Mouse (Mus musculus): ENCODE measurements around the gene Slc22a4. TPM values are rescaled to one million over a fixed set of nuclear protein-coding genes. Genes with fewer than 3 reads are reported as not detected.

Slc22a4 gene
- 2.0 TPM for polyA plus RNA-seq (2012; fragmentation: generic; extraction: Trizol)

- Histone ChIP-seq H3K4me2 (ENCODE audit: low read depth) (peak within 1 kb of the TSS; percentile 97), H3K4me3 (peak within 1 kb of the TSS; percentile 47), H3ac (ENCODE audit: control insufficient read depth, insufficient read length) (peak within 1 kb of the TSS; percentile 1), H3K36me3 (ENCODE audit: control insufficient read depth, insufficient read depth) (no peaks in the 10 kb centered on the region), H3K79me2 (ENCODE audit: control insufficient read depth, insufficient read depth) (no peaks in the 10 kb centered on the region), H3K27me3 (ENCODE audit: control insufficient read depth, insufficient read depth, insufficient read length) (no peaks in the 10 kb centered on the region)
- no peak for TF ChIP-seq MYOD1 (IDR thresholded peaks at IDR 0.05; ENCODE audit: control insufficient read depth in 1 of 3, insufficient read length in 2 of 3, low read depth in 2 of 3)
- TF ChIP-seq CEBPB (IDR thresholded peaks at IDR 0.05; ENCODE audit: insufficient read depth, poor library complexity, severe bottlenecking) = no peak
- no peak for TF ChIP-seq TCF12 (IDR thresholded peaks at IDR 0.05; ENCODE audit: insufficient read depth, poor library complexity, severe bottlenecking)
- TF ChIP-seq USF1 (IDR thresholded peaks at IDR 0.05; ENCODE audit: low read depth) = peak; percentile 6
- TF ChIP-seq POLR2A (IDR thresholded peaks at IDR 0.05; ENCODE audit: insufficient read length, low read depth) = peak; percentile 81
- TF ChIP-seq MYOG (IDR thresholded peaks at IDR 0.05; ENCODE audit: control insufficient read depth in 1 of 3, insufficient read depth in 1 of 3, insufficient read length in 2 of 3, low read depth in 2 of 3) = peak in 1 of 3 experiments; percentile 2
- no peak for TF ChIP-seq TCF3 (IDR thresholded peaks at IDR 0.05; ENCODE audit: insufficient read length, low read depth)
- TF ChIP-seq MAX (IDR thresholded peaks at IDR 0.05; ENCODE audit: low read depth) = peak; percentile 35
- TF ChIP-seq SRF (IDR thresholded peaks at IDR 0.05; ENCODE audit: control insufficient read depth, insufficient read length, low read depth) = no peak
- no peak for TF ChIP-seq REST (IDR thresholded peaks at IDR 0.05; ENCODE audit: insufficient read depth, insufficient read length)
- TF ChIP-seq E2F4 (IDR thresholded peaks at IDR 0.05; ENCODE audit: insufficient read depth) = no peak
- peak; percentile 80 for TF ChIP-seq POLR2AphosphoS2 (IDR thresholded peaks at IDR 0.05; ENCODE audit: insufficient read length, low read depth)
Observed at GRCm38 (mm10) chr11:54028044-54028951, at the start of gene Slc22a4. Slc22a4 (minus strand) TSS chr11:54028090.

DNA sequence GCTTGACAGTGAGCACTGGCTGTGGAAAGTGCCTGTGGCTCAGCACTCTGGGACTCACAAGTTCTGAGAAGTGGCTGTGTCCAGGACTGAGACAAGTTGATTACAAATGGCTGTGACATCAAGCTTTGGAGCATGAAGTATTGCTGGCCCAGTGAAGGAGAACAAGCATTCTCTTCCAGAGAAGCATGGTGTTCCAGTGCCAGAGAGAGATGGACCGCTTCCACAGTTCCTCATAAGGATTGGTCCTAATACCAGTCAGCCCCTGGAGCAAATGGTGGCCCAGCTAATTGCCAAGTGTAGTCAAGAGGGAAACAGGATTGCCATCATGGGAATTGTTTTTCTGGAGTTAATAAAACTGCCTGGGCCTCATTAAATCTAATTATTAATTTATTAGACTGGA lies 48.2 kb upstream of the Slc22a4 start:
- no peaks in the 10 kb centered on the region for H3K27me3 ChIP-seq (ENCODE audit: control insufficient read depth, insufficient read depth, insufficient read length)
- H3K4me3 ChIP-seq = no peak overlapping the region
- H3K79me2 ChIP-seq (ENCODE audit: control insufficient read depth, insufficient read depth) = no peaks in the 10 kb centered on the region
- no peak for TF ChIP-seq USF1 (IDR thresholded peaks at IDR 0.05; ENCODE audit: low read depth)
- TF ChIP-seq MYOD1 (IDR thresholded peaks at IDR 0.05; ENCODE audit: control insufficient read depth in 1 of 3, insufficient read length in 2 of 3, low read depth in 2 of 3) = no peak
- TF ChIP-seq REST (IDR thresholded peaks at IDR 0.05; ENCODE audit: insufficient read depth, insufficient read length) = no peak
- TF ChIP-seq E2F4 (IDR thresholded peaks at IDR 0.05; ENCODE audit: insufficient read depth) = no peak
- no peak for TF ChIP-seq TCF3 (IDR thresholded peaks at IDR 0.05; ENCODE audit: insufficient read length, low read depth)
- TF ChIP-seq CEBPB (IDR thresholded peaks at IDR 0.05; ENCODE audit: insufficient read depth, poor library complexity, severe bottlenecking) = no peak
- no peak for TF ChIP-seq POLR2AphosphoS2 (IDR thresholded peaks at IDR 0.05; ENCODE audit: insufficient read length, low read depth)
- no peak for TF ChIP-seq MYOG (IDR thresholded peaks at IDR 0.05; ENCODE audit: control insufficient read depth in 1 of 3, insufficient read depth in 1 of 3, insufficient read length in 2 of 3, low read depth in 2 of 3)
- TF ChIP-seq SRF (IDR thresholded peaks at IDR 0.05; ENCODE audit: control insufficient read depth, insufficient read length, low read depth) = no peak
- TF ChIP-seq TCF12 (IDR thresholded peaks at IDR 0.05; ENCODE audit: insufficient read depth, poor library complexity, severe bottlenecking) = no peak
- no peak for TF ChIP-seq MAX (IDR thresholded peaks at IDR 0.05; ENCODE audit: low read depth)
- TF ChIP-seq POLR2A (IDR thresholded peaks at IDR 0.05; ENCODE audit: insufficient read length, low read depth) = no peak
- no peak overlapping the region for H3ac ChIP-seq (ENCODE audit: control insufficient read depth, insufficient read length)
- H3K4me2 ChIP-seq (ENCODE audit: low read depth) = no peak overlapping the region
- no peaks in the 10 kb centered on the region for H3K36me3 ChIP-seq (ENCODE audit: control insufficient read depth, insufficient read depth)

DNA sequence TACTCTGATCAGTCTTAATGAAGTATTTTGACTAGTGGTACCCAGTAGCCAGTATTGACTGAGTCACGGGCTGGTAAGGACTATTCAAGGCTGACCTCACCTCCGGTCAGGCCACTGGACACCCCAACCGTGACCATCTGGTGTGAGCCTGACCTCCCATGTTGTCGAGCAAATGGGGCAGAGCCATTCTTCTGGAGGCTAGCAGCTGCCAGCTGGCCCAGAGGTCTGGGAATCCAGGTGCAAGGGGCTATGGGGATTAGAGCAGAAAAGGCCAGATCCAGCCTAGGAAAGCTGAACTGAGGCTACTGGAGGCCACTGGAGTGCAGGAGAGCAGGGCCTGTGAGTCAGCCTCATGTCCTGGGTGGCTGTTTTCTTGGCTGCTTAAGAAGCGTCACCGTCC lies 47.5 kb upstream of the Slc22a4 start:
- Histone ChIP-seq H3K79me2 (ENCODE audit: control insufficient read depth, insufficient read depth) (no peaks in the 10 kb centered on the region), H3K4me2 (ENCODE audit: low read depth) (no peak overlapping the region), H3K27me3 (ENCODE audit: control insufficient read depth, insufficient read depth, insufficient read length) (no peaks in the 10 kb centered on the region), H3ac (ENCODE audit: control insufficient read depth, insufficient read length) (no peak overlapping the region), H3K4me3 (no peak overlapping the region), H3K36me3 (ENCODE audit: control insufficient read depth, insufficient read depth) (no peaks in the 10 kb centered on the region)
- no peak for TF ChIP-seq CEBPB (IDR thresholded peaks at IDR 0.05; ENCODE audit: insufficient read depth, poor library complexity, severe bottlenecking)
- TF ChIP-seq TCF3 (IDR thresholded peaks at IDR 0.05; ENCODE audit: insufficient read length, low read depth) = peak; percentile 79
- peak in 2 of 3 experiments; percentile 84 to 85 for TF ChIP-seq MYOD1 (IDR thresholded peaks at IDR 0.05; ENCODE audit: control insufficient read depth in 1 of 3, insufficient read length in 2 of 3, low read depth in 2 of 3)
- no peak for TF ChIP-seq POLR2AphosphoS2 (IDR thresholded peaks at IDR 0.05; ENCODE audit: insufficient read length, low read depth)
- peak; percentile 83 for TF ChIP-seq TCF12 (IDR thresholded peaks at IDR 0.05; ENCODE audit: insufficient read depth, poor library complexity, severe bottlenecking)
- TF ChIP-seq MYOG (IDR thresholded peaks at IDR 0.05; ENCODE audit: control insufficient read depth in 1 of 3, insufficient read depth in 1 of 3, insufficient read length in 2 of 3, low read depth in 2 of 3) = peak in 2 of 3 experiments; percentile 76 to 86
- TF ChIP-seq SRF (IDR thresholded peaks at IDR 0.05; ENCODE audit: control insufficient read depth, insufficient read length, low read depth) = no peak
- no peak for TF ChIP-seq MAX (IDR thresholded peaks at IDR 0.05; ENCODE audit: low read depth)

DNA sequence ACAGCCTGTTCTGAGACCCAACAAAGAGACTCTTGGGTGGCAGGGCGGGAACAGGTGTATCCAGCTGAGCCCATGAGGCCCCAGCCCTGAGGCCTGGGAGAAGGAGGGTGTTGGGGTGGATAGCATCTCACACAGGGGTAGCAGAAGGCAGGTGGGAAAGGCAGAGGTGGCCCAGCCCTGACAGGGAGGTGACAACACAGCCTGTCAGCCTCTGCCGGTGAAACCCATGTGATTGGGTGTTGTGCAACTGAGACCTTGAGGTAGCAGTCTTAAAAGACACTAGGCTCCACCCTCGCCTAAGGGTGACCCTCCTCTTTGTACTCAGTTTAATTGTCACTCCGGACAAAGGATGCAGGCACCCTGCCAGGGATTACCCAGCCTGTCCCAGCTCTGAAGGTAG lies 45.4 kb upstream of the Slc22a4 start:
- TF ChIP-seq MYOG (IDR thresholded peaks at IDR 0.05; ENCODE audit: control insufficient read depth in 1 of 3, insufficient read depth in 1 of 3, insufficient read length in 2 of 3, low read depth in 2 of 3) (no peak), TCF12 (IDR thresholded peaks at IDR 0.05; ENCODE audit: insufficient read depth, poor library complexity, severe bottlenecking) (no peak), MYOD1 (IDR thresholded peaks at IDR 0.05; ENCODE audit: control insufficient read depth in 1 of 3, insufficient read length in 2 of 3, low read depth in 2 of 3) (no peak), POLR2A (IDR thresholded peaks at IDR 0.05; ENCODE audit: insufficient read length, low read depth) (no peak), USF1 (IDR thresholded peaks at IDR 0.05; ENCODE audit: low read depth) (no peak), TCF3 (IDR thresholded peaks at IDR 0.05; ENCODE audit: insufficient read length, low read depth) (no peak)
- H3ac ChIP-seq (ENCODE audit: control insufficient read depth, insufficient read length) = no peak overlapping the region
- H3K4me3 ChIP-seq = no peak overlapping the region
- H3K27me3 ChIP-seq (ENCODE audit: control insufficient read depth, insufficient read depth, insufficient read length) = no peaks in the 10 kb centered on the region
- H3K36me3 ChIP-seq (ENCODE audit: control insufficient read depth, insufficient read depth) = no peaks in the 10 kb centered on the region
- peaks cover 2% of the 10 kb centered on the region for H3K79me2 ChIP-seq (ENCODE audit: control insufficient read depth, insufficient read depth)
- no peak overlapping the region for H3K4me2 ChIP-seq (ENCODE audit: low read depth)

Measured in myocyte (in vitro differentiated cells).